Mouse (Mus musculus): ENCODE data around the gene Efr3b.

Gene Efr3b

GRCm38 (mm10) chr12:4038061-4039041 is at the start of gene Efr3b:
Gene Efr3b (minus strand): TSS chr12:4038915.
- TF ChIP-seq GATA4 (IDR thresholded peaks at IDR 0.05; ENCODE audit: insufficient replicate concordance, low read length) = no peak

GRCm38 (mm10) chr12:4083441-4083840 is 44.7 kb upstream of the Efr3b start:
- no peak for TF ChIP-seq GATA4 (IDR thresholded peaks at IDR 0.05; ENCODE audit: insufficient replicate concordance, low read length)

GRCm38 (mm10) chr12:4082132-4083001 is 43.7 kb upstream of the Efr3b start, which contains the start of gene Dnajc27:
Gene Dnajc27 (plus strand): TSS chr12:4082583.
- TF ChIP-seq GATA4 (IDR thresholded peaks at IDR 0.05; ENCODE audit: insufficient replicate concordance, low read length) = no peak

DNA sequence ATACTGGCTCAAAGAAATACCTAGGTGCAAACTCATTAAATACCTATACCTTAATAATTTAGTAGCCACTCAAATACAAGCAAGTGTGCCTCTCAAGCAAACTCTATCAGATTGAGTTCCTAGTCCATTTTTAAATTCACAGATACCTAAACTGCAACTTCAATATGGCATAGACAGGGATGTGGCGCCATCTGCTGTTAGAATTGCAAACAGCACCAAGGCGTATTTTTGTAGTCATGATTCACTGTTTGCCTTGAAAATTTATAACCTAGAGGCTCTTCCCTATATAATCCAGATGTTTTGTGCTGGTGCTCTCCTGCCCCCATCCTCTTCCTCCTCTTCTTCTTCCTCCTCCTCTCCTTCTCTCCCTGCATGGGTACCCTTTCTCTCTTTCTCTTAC is 41.6 kb upstream of the Efr3b start:
- TF ChIP-seq GATA4 (IDR thresholded peaks at IDR 0.05; ENCODE audit: insufficient replicate concordance, low read length) = no peak

DNA sequence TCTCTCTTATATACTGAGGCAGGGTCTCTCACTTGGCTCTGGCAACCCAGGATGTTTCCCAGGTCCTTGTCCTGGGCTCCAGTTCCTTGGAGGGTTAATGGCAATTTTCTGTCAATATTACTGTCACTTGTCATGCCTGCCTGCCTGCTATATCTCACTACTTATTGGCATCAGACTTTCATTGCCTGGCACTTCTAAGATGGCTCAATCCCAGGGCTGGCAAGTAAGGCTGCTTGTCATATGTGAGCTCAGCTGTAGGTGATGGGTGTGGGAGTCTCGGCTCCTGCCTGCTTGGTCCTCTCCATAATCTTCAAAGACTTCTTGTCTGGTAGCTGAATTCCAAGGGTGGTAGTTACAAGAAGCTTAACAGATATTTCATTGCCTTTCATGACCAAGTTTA is 39.4 kb upstream of the Efr3b start:
- TF ChIP-seq GATA4 (IDR thresholded peaks at IDR 0.05; ENCODE audit: insufficient replicate concordance, low read length) = no peak

- TF ChIP-seq GATA4 (IDR thresholded peaks at IDR 0.05; ENCODE audit: insufficient replicate concordance, low read length) = no peak
These were observed 37.7 kb upstream of the Efr3b start for GRCm38 (mm10) chr12:4076383-4076782.

GRCm38 (mm10) chr12:4075407-4075806 is 36.7 kb upstream of the Efr3b start:
- no peak for TF ChIP-seq GATA4 (IDR thresholded peaks at IDR 0.05; ENCODE audit: insufficient replicate concordance, low read length)

- no peak for TF ChIP-seq GATA4 (IDR thresholded peaks at IDR 0.05; ENCODE audit: insufficient replicate concordance, low read length)
These were observed 33.0 kb upstream of the Efr3b start for GRCm38 (mm10) chr12:4071671-4072070.

GRCm38 (mm10) chr12:4068551-4068950 is 29.8 kb upstream of the Efr3b start:
- TF ChIP-seq GATA4 (IDR thresholded peaks at IDR 0.05; ENCODE audit: insufficient replicate concordance, low read length) = no peak

GRCm38 (mm10) chr12:4066681-4067459 is 28.2 kb upstream of the Efr3b start:
- TF ChIP-seq GATA4 (IDR thresholded peaks at IDR 0.05; ENCODE audit: insufficient replicate concordance, low read length) = no peak

- no peak for TF ChIP-seq GATA4 (IDR thresholded peaks at IDR 0.05; ENCODE audit: insufficient replicate concordance, low read length)
These were observed 27.2 kb upstream of the Efr3b start for GRCm38 (mm10) chr12:4065944-4066343.

DNA sequence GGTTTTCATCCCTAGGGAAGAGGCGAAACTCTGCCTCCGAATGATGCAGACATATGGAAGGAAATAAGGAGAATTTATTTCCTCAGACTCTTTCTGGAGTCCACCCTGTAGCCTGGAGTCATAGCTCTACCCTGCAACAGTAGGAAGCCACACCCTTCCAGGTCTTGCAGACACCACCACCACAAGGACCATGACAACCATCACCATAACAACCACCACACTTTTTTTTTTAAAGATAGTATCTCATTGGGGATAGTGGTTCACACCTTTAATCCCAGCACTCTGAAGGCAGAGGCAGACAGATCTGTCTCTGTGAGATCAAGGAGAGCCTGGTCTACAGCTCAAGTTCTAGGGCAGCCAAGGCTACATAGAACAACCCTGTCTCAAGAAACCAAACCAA is 26.8 kb upstream of the Efr3b start:
- no peak for TF ChIP-seq GATA4 (IDR thresholded peaks at IDR 0.05; ENCODE audit: insufficient replicate concordance, low read length)

DNA sequence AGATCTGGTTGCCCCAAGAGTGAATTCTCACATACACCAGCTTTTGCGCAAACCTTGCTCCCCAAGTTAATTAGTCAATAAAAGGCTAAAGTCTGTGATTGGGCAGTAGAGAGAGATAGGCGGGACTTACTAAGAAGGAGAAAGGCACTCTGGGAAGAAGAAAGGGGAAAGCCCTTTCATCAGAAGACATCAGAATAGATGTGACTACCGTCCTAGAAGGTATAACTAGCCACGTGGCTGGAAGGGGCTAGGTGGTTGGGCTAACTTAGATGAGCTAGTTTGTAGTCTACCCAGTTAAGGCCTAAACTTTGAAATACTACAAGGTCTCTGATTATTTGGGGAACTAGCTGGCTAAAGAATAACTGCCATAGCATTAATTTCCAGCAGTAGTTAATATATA is 21.0 kb upstream of the Efr3b start:
- no peak for TF ChIP-seq GATA4 (IDR thresholded peaks at IDR 0.05; ENCODE audit: insufficient replicate concordance, low read length)

DNA sequence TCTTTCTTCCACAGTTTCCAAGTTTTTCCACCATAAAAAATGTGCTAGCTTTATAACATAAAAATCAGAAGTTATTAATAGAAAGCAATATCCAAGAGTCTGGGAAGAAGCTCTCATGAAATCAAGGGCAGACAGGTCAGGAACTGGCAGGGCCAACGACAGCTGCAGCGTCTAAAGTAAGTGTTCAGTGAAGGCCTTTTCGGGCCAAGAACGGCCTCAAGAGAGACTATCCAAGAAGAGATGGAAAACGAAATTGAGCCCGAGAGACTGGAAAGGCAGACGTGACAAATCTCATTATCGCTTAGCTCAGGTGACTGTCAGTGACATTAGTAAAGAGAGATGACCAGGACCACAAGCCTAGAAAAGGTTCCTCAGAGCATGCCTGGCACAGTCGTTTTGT is 19.6 kb upstream of the Efr3b start:
- TF ChIP-seq GATA4 (IDR thresholded peaks at IDR 0.05; ENCODE audit: insufficient replicate concordance, low read length) = no peak

GRCm38 (mm10) chr12:4054845-4055244 is 16.1 kb upstream of the Efr3b start:
- TF ChIP-seq GATA4 (IDR thresholded peaks at IDR 0.05; ENCODE audit: insufficient replicate concordance, low read length) = no peak
